Mouse (Mus musculus) embryo, embryonic 10.5 days (tissue): ENCODE results near the gene Fam163a.

Experiments used
- DNase-seq: peaks from one replicate; pipeline ENCODE4 v3.0.0-alpha.2; 2015; ENCODE audit warnings: low spot score

The Fam163a gene

GRCm38 (mm10) chr1:156077655-156078054 is 127.2 kb downstream of the Fam163a start:
- DNase-seq, result peak; percentile 31

- DNase-seq, result no peak
Observed at GRCm38 (mm10) chr1:156076474-156076873, 128.4 kb downstream of the Fam163a start.

GRCm38 (mm10) chr1:156074575-156074974 is 130.3 kb downstream of the Fam163a start:
- DNase-seq, result peak; percentile 75

GRCm38 (mm10) chr1:156073169-156073821 is 131.5 kb downstream of the Fam163a start:
- DNase-seq, result no peak

GRCm38 (mm10) chr1:156070106-156070505 is 134.7 kb downstream of the Fam163a start:
- DNase-seq, result no peak

- DNase-seq, result no peak
Observed at GRCm38 (mm10) chr1:156066133-156066532, 138.7 kb downstream of the Fam163a start.

- no peak for DNase-seq
Observed at GRCm38 (mm10) chr1:156062193-156062592, 142.6 kb downstream of the Fam163a start.

- no peak for DNase-seq
Observed at GRCm38 (mm10) chr1:156058207-156058606, 146.6 kb downstream of the Fam163a start.

- no peak for DNase-seq
Observed at GRCm38 (mm10) chr1:156046688-156047087, 158.1 kb downstream of the Fam163a start.

GRCm38 (mm10) chr1:156044211-156044611 is 160.6 kb downstream of the Fam163a start:
- DNase-seq, result no peak

- DNase-seq, result peak; percentile 77
Observed at GRCm38 (mm10) chr1:156043027-156043426, 161.8 kb downstream of the Fam163a start.

GRCm38 (mm10) chr1:156042481-156042880 is 162.3 kb downstream of the Fam163a start:
- no peak for DNase-seq

- DNase-seq, result peak; percentile 7
Observed at GRCm38 (mm10) chr1:156041451-156042241, 163.2 kb downstream of the Fam163a start.

- peak; percentile 97 for DNase-seq
Observed at GRCm38 (mm10) chr1:156040731-156041401, 164.0 kb downstream of the Fam163a start.

- DNase-seq, result peak; percentile 16
Observed at GRCm38 (mm10) chr1:156039989-156040388, 164.8 kb downstream of the Fam163a start.

GRCm38 (mm10) chr1:156037144-156037583 is 167.7 kb downstream of the Fam163a start:
- peak; percentile 3 for DNase-seq

GRCm38 (mm10) chr1:156035930-156036737 is 168.7 kb downstream of the Fam163a start, which contains the start of gene Tor1aip1:
TSS of gene Tor1aip1 (minus strand) at chr1:156036480.
- DNase-seq, result peak; percentile 98

- peak; percentile 93 for DNase-seq
Observed at GRCm38 (mm10) chr1:156035269-156035929, 169.4 kb downstream of the Fam163a start, which contains the start of gene Tor1aip2. TSS of gene Tor1aip2 (plus strand) at chr1:156035403.

GRCm38 (mm10) chr1:156034661-156035060 is 170.2 kb downstream of the Fam163a start:
- DNase-seq, result peak; percentile 19

- no peak for DNase-seq
Observed at GRCm38 (mm10) chr1:156033921-156034320, 170.9 kb downstream of the Fam163a start.

GRCm38 (mm10) chr1:156028340-156028975 is 176.4 kb downstream of the Fam163a start:
- no peak for DNase-seq
